Mouse (Mus musculus) small intestine, adult 2 months (tissue): ENCODE measurements at regions not wholly inside any gene's neighbourhood (a gene's known extent, or its start where the extent isn't known, plus 50 kb on each side); places are given as distances from the start of the nearest gene placed in this dataset.

Experiments used
- CTCF ChIP-seq: fragments of 200-500 bp; IDR thresholded peaks from 2 replicates; pipeline ENCODE4 v1.5.1; 2012; ENCODE audit warnings: low read depth, mild to moderate bottlenecking, control low read depth, inconsistent platforms, low read length, moderate library complexity, mixed read lengths; ENCODE audit not compliant: insufficient replicate concordance, insufficient read length; ENCODE audit errors: extremely low read depth
- POLR2A ChIP-seq: fragments of 200-500 bp; IDR thresholded peaks from 2 replicates; pipeline ENCODE4 v1.6.1; 2012; ENCODE audit warnings: low read depth, mild to moderate bottlenecking, control low read depth, inconsistent platforms, low read length, moderate library complexity

DNA sequence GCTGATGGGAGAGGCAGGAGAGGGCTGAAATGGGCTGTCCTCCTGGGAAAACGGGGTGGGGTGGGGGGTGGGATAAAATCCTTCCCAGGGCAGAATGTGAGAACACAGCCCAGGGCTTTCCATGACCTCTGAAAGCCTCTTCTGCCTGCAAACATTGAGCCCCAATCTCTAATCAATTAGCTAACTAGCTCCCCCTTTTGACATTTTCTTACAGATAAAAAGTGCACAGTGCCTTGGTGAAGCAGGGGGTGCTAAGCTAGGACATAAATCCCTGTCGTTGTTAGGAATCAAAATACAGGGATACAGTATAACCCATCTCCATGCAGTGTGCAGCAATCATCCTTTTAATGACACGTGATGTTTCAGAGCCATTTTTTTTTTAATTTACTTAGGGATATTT is 588.1 kb downstream of the Rnf144a start:
- TF ChIP-seq CTCF (no peak), POLR2A (no peak)
